Mouse (Mus musculus): ENCODE results near the gene Slc45a3. TPM values are rescaled to one million over a fixed set of nuclear protein-coding genes. Genes with fewer than 3 reads are reported as not detected.

Gene Slc45a3
- polyA plus RNA-seq, 1 experiment from 2014 or later, result 4.0 TPM

DNA sequence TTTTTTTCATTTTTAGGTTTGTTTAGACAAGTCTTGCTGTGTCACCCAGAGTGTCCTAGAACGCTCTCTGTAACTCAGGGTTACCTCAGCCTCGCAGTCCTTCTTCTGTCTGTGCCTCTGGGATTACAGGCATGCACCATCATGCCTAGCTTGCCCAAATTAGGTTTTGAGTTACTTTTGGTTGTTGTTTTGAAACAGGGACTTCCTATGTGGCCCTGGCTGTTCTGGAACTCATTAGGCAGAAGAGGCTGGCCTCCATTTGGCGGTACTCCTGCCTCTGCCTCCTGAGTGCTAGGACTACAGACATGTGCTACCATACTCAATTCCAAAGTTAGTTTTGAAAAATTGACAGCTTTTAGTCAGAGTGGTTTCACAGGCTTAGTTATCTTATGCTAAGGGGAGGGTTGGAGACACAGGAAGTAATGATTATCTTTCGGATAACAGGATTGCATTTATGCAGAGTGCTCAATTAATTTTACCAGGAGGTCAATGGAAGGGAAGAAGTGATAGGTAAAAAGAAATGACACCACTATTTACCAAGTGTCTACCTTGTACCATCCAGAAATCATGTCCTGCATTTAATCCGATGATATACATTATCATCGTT, 41.9 kb downstream of the Slc45a3 start:
- H3K27me3 ChIP-seq, result no peaks in the 10 kb centered on the region
- no peaks in the 10 kb centered on the region for H3K36me3 ChIP-seq
- H3K4me3 ChIP-seq, result no peak overlapping the region
- 74% methylated on average over 6 of the region's 6 CpGs for WGBS
- no peak overlapping the region for H3K27ac ChIP-seq
- ATAC-seq (ENCODE audit: low FRiP score, low read depth), result no peak
- H3K4me1 ChIP-seq, result peaks cover 20% of the 10 kb centered on the region
- H3K4me2 ChIP-seq (replicated peaks), result no peak overlapping the region
- no peaks in the 10 kb centered on the region for H3K9me3 ChIP-seq
- no peak overlapping the region for H3K9ac ChIP-seq

DNA sequence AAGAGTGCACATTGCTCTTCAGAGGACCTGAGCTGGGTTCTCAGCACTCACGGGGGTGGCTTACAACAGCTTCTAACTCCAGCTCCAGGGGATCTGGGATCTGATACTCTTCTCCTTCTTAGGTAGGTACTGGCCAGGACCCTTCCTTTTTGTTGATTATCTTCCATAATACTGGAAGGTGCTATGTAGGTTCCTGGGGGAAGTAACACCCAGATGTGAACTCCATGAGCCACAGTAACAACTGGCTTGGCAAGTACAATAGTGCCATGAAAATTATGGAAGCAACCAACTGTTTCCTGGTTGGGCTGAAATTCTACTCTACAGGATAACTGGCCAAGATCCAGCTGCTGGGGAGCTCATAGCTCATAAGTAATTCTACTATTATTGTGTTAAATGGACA, 42.7 kb downstream of the Slc45a3 start:
- H3K36me3 ChIP-seq, result no peaks in the 10 kb centered on the region
- H3K4me1 ChIP-seq, result peaks cover 23% of the 10 kb centered on the region
- H3K4me3 ChIP-seq, result no peak overlapping the region
- no peaks in the 10 kb centered on the region for H3K27me3 ChIP-seq
- H3K27ac ChIP-seq, result no peak overlapping the region
- H3K9me3 ChIP-seq, result no peaks in the 10 kb centered on the region
- H3K4me2 ChIP-seq (replicated peaks), result no peak overlapping the region
- WGBS, result 86% methylated on average over 1 of the region's 1 CpGs
- no peak overlapping the region for H3K9ac ChIP-seq
- no peak for ATAC-seq (ENCODE audit: low FRiP score, low read depth)

DNA sequence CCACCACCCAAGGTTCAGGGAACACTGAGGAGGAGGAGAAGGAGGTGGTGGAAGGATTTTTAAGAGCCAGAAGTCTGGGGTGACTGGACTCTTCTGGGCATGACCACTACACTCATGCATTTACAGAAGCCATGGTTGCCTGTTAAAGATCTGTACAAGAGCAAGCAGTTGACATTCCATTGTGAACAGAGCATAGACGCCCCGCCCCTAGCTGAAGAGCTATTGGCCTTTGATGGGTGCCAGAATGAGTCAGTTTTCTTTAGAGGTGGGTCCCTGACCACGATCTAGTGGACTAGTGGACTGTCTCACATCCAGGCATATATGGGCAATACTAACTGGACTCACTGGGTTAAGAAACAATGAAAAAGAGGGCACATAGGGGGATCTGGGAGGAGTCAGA, 43.3 kb downstream of the Slc45a3 start:
- ATAC-seq (ENCODE audit: low FRiP score, low read depth), result no peak
- WGBS, result 85% methylated on average over 3 of the region's 3 CpGs

DNA sequence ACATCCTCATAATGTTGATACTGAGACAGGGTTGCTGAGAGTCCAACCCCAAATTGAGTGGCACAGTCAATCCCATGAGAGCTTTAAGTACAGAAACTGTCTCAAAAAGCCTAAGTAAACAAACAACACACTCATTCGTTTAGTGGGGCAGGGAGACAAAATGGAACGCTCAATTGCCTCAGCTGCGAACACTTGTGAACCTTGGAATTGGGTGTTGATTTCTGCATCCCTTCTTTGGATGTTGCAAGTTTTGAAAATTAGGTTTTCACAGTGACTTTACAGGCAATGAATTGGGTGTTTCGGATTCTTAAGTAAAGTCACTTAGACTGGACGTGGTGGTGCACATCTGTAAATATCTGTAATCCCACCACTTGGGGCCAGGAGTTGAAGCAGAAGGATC, 44.0 kb downstream of the Slc45a3 start:
- Histone ChIP-seq H3K36me3 (no peaks in the 10 kb centered on the region), H3K9ac (peak overlapping the region; percentile 95), H3K4me3 (peak overlapping the region; percentile 76), H3K4me1 (peaks cover 23% of the 10 kb centered on the region), H3K4me2 (replicated peaks) (peak overlapping the region; percentile 76), H3K9me3 (no peaks in the 10 kb centered on the region), H3K27me3 (no peaks in the 10 kb centered on the region), H3K27ac (peak overlapping the region; percentile 99; the same call in 1 of the 2 replicates)
- WGBS, result 29% methylated on average over 5 of the region's 5 CpGs
- ATAC-seq (ENCODE audit: low FRiP score, low read depth), result no peak

More for the DNA sequence above, 43.3 kb downstream of the Slc45a3 start:
- no peaks in the 10 kb centered on the region for H3K9me3 ChIP-seq
- H3K4me3 ChIP-seq, result no peak overlapping the region
- H3K9ac ChIP-seq, result no peak overlapping the region
- H3K27ac ChIP-seq, result no peak overlapping the region
- no peak overlapping the region for H3K4me2 ChIP-seq (replicated peaks)
- no peaks in the 10 kb centered on the region for H3K36me3 ChIP-seq
- peaks cover 23% of the 10 kb centered on the region for H3K4me1 ChIP-seq
- H3K27me3 ChIP-seq, result no peaks in the 10 kb centered on the region

DNA sequence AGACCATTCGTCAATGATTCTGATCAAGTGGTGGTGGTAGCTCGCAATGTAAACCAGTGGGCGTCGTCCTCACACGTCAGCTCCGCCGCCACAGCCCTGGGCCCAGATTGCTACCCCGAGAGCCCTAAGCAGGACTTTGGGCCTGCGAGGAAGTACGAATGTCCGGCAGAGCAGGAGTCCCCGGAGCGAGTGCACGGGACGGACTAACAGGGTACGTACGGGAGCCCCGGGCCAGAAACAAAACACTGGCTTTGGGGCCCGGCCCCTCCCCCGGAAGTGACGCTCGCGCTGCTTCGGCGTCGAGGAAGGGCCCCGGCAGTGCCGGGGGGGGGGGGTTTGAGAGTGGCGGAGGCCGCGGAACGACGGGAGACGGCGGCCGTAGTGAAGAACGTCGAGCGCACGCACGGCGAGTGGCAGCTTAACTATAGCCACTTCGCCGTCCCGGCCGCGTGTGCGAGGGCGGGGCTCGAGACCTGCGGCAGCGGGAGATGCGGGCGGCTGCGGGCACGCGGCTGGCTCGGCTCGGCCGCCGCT, 44.6 kb downstream of the Slc45a3 start, which contains the start of gene Elk4:
Gene Elk4 (plus strand): TSS at position 326 of the 534 bp plus-strand sequence.
- no peaks in the 10 kb centered on the region for H3K36me3 ChIP-seq
- H3K4me2 ChIP-seq (replicated peaks), result peak within 1 kb of the TSS; percentile 76
- H3K27ac ChIP-seq, result peak within 1 kb of the TSS; percentile 99
- peak within 1 kb of the TSS; percentile 76 for H3K4me3 ChIP-seq
- peak within 1 kb of the TSS; percentile 95 for H3K9ac ChIP-seq
- peak; percentile 87 for ATAC-seq (ENCODE audit: low FRiP score, low read depth)
- under 1% methylated on average over 61 of the region's 61 CpGs for WGBS
- H3K4me1 ChIP-seq, result peaks cover 23% of the 10 kb centered on the region
- H3K27me3 ChIP-seq, result no peaks in the 10 kb centered on the region
- H3K9me3 ChIP-seq, result no peaks in the 10 kb centered on the region

DNA sequence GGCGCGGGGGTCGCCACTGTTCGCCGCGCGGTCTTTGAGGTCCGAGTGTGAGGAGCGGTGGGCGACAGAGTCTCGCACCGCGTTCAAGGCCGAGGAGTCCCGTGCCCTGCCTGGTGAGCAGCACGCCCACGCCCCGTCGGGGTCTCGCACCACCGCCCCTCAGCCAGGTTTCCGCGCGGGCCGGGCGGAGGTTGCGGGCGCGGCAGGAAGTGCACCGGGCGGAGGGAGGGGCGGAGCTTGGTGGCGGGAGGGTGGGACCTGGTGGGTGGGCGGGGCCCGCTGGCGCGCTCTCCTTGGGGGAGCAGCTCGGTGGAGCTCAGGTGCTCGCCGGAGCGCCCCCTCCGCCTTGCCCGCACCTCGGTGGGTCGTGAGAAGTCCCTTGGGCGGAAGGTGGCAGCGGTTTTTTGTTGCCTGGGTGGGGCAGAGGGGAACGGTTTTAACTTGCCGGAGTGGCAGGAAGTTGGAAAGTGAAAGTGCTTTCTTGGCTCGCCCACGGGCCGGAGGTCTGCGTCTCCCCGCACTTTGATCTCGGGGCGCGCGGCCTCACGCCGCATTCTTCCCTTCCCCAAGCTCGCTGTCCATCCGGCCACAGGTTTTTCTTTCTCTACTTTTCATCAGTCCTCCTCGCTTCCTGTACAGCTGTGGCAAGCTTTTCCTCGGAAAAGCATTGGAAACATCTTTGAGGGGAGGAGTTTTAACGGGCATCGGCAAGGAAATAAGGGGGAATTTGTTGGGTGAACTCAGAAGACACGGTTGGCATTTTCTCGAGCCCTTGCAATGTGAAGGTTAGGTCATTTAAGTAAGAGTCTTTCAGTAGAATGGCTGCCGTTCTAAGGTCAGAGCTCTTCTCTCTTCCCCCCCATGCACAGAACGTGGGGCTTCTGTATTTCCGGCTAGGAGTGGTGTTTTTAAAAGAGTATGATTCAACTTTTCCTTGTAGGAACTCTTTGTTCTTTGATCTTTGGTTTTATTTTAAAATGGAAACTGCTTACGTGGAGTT, 45.4 kb downstream of the Slc45a3 start:
- peak overlapping the region; percentile 99 for H3K27ac ChIP-seq
- peak overlapping the region; percentile 95 for H3K9ac ChIP-seq
- H3K4me2 ChIP-seq (replicated peaks), result peak overlapping the region; percentile 76
- peaks cover 23% of the 10 kb centered on the region for H3K4me1 ChIP-seq
- no peaks in the 10 kb centered on the region for H3K27me3 ChIP-seq
- 1% methylated on average over 71 of the region's 72 CpGs for WGBS
- H3K36me3 ChIP-seq, result no peaks in the 10 kb centered on the region
- ATAC-seq (ENCODE audit: low FRiP score, low read depth), result peak; percentile 90
- H3K9me3 ChIP-seq, result no peaks in the 10 kb centered on the region
- H3K4me3 ChIP-seq, result peak overlapping the region; percentile 76

DNA sequence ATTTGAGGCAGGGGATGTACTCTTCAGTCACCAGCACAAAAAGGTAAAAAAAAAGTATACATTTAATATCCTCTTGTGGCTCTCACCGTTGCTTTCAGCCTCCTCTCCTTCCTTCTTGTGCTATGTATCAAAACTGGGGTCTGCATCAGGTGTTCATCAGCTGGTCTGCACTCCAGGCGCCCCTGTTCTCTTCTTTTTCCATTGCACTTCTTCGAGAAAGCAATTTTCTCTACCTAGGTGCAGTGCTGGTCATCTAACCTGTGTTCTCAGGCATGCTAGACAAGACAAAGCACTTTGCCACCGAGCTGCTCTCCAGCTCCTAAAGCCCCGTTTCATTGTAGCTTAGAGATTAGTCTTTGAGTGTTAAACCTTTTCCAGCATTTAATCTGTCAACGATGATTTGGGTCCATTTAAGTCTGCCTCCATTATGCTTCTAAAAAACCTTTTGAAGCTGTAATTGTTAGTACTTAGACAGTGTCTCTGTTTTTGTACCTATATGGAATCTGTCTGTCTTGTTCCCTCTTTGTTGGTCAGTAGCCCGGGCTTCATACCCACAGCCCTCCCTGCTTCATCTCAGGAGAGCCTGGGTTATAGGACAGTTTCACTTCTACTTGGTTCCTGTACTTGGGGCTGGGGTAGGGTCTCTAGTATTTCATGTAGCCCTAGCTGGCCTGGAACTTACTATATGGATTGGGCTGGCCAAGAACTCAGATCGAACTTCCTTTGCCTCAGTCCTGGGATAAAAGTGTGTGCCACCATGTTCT, 46.3 kb downstream of the Slc45a3 start:
- H3K4me3 ChIP-seq, result peak overlapping the region; percentile 76
- H3K36me3 ChIP-seq, result no peaks in the 10 kb centered on the region; the same call in 1 of the 2 replicates
- no peak for ATAC-seq (ENCODE audit: low FRiP score, low read depth)
- WGBS, result 38% methylated on average over 8 of the region's 8 CpGs
- no peaks in the 10 kb centered on the region for H3K27me3 ChIP-seq
- peaks cover 27% of the 10 kb centered on the region for H3K4me1 ChIP-seq
- peak overlapping the region; percentile 76 for H3K4me2 ChIP-seq (replicated peaks)
- no peak overlapping the region for H3K27ac ChIP-seq
- H3K9me3 ChIP-seq, result no peaks in the 10 kb centered on the region
- peak overlapping the region; percentile 95 for H3K9ac ChIP-seq

DNA sequence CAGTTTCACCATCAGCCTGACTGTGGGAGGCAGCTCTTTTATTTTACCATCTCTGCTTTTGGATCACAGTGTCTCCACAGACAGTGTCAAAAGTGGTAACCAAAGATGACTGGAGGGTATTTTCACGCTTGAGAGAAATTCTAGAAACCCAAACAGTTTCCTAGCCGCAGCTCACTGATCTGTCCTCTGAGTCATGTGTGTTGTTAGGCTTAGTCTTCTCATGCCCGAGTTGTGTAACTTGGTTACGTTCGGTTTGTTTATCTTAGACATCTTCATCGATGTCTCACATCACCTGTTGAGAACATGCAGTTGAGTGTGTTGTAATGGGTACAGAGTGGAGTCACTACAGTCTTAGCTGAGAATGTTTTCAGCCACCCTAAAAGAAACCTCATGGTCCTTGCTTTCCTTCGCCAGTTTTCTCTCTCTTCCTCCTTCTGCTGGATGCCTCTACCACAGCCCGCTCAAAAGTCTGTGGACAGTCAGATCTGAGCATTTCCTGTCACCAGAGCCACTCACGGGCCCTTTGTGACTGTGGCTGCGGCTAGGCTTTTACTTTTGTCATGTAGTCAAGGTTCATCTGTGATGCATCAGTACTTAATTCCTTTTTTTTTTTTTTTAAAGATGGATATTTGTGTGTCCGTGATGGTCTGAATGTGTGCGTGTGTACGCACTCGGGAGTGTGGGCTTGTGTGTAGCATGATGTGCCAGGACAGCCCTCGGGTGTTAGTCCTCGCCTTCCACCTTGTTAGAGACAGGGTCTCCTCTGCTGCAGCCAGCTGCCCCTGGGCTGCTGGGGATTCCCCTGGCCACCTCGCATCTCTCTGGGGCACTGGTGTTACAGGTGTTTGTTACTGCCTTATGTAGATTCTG, 48.1 kb downstream of the Slc45a3 start:
- Histone ChIP-seq H3K27ac (no peak overlapping the region), H3K4me3 (no peak overlapping the region), H3K27me3 (no peaks in the 10 kb centered on the region), H3K9ac (no peak overlapping the region), H3K4me2 (replicated peaks) (no peak overlapping the region), H3K36me3 (peaks cover 17% of the 10 kb centered on the region), H3K9me3 (no peaks in the 10 kb centered on the region), H3K4me1 (peaks cover 23% of the 10 kb centered on the region)
- WGBS, result 89% methylated on average over 17 of the region's 17 CpGs
- ATAC-seq (ENCODE audit: low FRiP score, low read depth), result no peak

DNA sequence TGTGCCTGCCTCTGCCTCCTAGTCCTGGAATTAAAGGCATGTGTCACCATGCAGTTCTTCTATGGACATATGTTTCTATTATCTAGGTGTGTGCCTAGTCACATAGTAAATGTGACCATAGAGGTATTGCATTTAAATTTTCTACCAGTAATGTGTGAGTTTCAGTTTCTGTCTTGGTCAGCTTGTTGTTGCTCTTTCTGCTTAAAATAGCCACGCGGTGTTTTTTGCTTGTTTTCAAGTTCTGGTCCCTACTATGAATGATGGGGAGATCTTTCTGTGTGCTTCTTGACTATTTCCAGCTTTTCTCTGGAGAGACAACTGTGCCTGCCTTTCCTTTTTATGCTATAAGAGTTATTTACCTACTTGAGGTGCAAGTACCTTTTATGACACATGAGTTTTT, 49.0 kb downstream of the Slc45a3 start:
- Histone ChIP-seq H3K27me3 (no peaks in the 10 kb centered on the region), H3K36me3 (peaks cover 23% of the 10 kb centered on the region), H3K9ac (no peak overlapping the region), H3K4me1 (peaks cover 19% of the 10 kb centered on the region), H3K4me3 (no peak overlapping the region), H3K27ac (no peak overlapping the region), H3K4me2 (replicated peaks) (no peak overlapping the region), H3K9me3 (no peaks in the 10 kb centered on the region)
- no peak for ATAC-seq (ENCODE audit: low FRiP score, low read depth)
- WGBS, result 81% methylated on average over 2 of the region's 2 CpGs

DNA sequence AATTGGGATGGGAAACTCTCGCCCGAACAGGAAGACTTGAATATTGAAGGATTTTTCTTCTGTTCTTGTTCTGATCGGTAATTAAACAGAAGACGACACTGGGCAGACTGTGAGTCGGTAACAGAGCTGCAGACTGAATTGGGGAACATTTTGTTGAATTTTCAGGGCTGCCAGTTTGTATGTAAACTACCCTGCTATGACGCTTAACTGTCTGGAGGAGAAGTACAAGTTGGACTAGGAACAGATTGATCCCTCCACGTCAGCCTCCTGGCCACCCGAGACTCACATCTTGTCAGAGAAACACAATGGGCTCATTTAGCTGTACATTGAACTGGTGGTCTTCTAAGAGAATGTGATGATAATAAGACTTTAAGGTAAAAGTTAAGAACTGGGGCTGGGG, 50.1 kb downstream of the Slc45a3 start:
- no peak overlapping the region for H3K4me3 ChIP-seq
- H3K4me1 ChIP-seq, result peaks cover 18% of the 10 kb centered on the region
- no peak for ATAC-seq (ENCODE audit: low FRiP score, low read depth)
- H3K27me3 ChIP-seq, result no peaks in the 10 kb centered on the region
- H3K27ac ChIP-seq, result no peak overlapping the region
- peaks cover 33% of the 10 kb centered on the region for H3K36me3 ChIP-seq
- H3K4me2 ChIP-seq (replicated peaks), result no peak overlapping the region
- no peak overlapping the region for H3K9ac ChIP-seq
- no peaks in the 10 kb centered on the region for H3K9me3 ChIP-seq
- WGBS, result 86% methylated on average over 8 of the region's 8 CpGs

DNA sequence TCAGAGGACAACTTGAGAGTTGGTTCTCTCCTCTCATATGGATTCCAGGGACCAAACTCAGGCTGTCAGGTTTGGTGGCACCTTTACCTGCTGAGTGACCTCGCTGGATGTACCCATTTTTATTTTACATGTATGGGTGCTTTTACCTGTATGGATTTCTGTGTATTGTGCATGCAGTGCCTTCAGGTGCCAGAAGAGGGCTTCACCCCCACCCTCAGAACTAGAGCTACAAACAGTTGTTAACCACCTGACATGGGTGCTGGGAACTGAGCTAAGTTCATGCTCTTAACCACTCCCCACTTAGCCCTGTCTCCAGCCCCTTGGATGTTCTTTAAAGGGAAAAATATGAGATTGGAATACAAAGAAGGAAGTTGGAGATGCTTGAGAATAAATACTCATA, 52.0 kb downstream of the Slc45a3 start:
- 90% methylated on average over 1 of the region's 1 CpGs for WGBS
- ATAC-seq (ENCODE audit: low FRiP score, low read depth), result no peak
- Histone ChIP-seq H3K27me3 (no peaks in the 10 kb centered on the region), H3K27ac (no peak overlapping the region), H3K4me1 (peaks cover 7% of the 10 kb centered on the region; the same call in 1 of the 2 replicates), H3K9me3 (no peaks in the 10 kb centered on the region), H3K4me3 (no peak overlapping the region), H3K36me3 (peaks cover 52% of the 10 kb centered on the region), H3K9ac (no peak overlapping the region), H3K4me2 (replicated peaks) (no peak overlapping the region)

Data from limb, embryonic 13.5 days (tissue).